Mouse (Mus musculus) lung, embryonic 16.5 days (tissue): ENCODE measurements around the gene Ptcd3. TPM values are rescaled to one million over a fixed set of nuclear protein-coding genes. Genes with fewer than 3 reads are reported as not detected.
"Not testable (repeated sequence)": the region's sequence is repeated elsewhere in the genome, so short reads cannot be mapped to it uniquely, and the experiment has no call there.

Experiments used
- ATAC-seq: fragments of 200-750 bp; cut with Nextera tagmentation; 2 replicates; pipeline ENCODE4 v1.8.0; 2017; ENCODE audit warnings: low read depth, mild to moderate bottlenecking, moderate library complexity
- H3K27ac ChIP-seq: fragments of 300-500 bp; sonication (generic); 2 replicates; pipeline ENCODE4 v1.5.1; 2014; ENCODE audit warnings: mild to moderate bottlenecking, control low read depth, low read length
- H3K27me3 ChIP-seq: fragments of 300-500 bp; sonication (generic); 2 replicates; pipeline ENCODE4 v1.6.1; 2014; ENCODE audit warnings: low read depth, low read length, mixed read lengths; ENCODE audit not compliant: control insufficient read depth, insufficient read depth
- H3K36me3 ChIP-seq: fragments of 300-500 bp; sonication (generic); 2 replicates; pipeline ENCODE4 v1.6.1; 2014; ENCODE audit warnings: low read length; ENCODE audit not compliant: control insufficient read depth, insufficient read depth
- H3K4me1 ChIP-seq: fragments of 300-500 bp; sonication (generic); replicated peaks from 2 replicates; pipeline ENCODE4 v1.6.1; 2014; ENCODE audit warnings: low read length, mixed read lengths; ENCODE audit not compliant: control insufficient read depth, insufficient read depth
- H3K4me2 ChIP-seq: fragments of 300-500 bp; sonication (generic); 2 replicates; pipeline ENCODE4 v1.6.1; 2014; ENCODE audit warnings: low read depth, low read length, control low read depth
- H3K4me3 ChIP-seq: fragments of 300-500 bp; sonication (generic); 2 replicates; pipeline ENCODE4 v1.5.1; 2014; ENCODE audit warnings: mild to moderate bottlenecking, low read length, control low read depth
- H3K9ac ChIP-seq: fragments of 300-500 bp; sonication (generic); 2 replicates; pipeline ENCODE4 v1.6.1; 2014; ENCODE audit warnings: low read length, control low read depth
- H3K9me3 ChIP-seq: fragments of 300-500 bp; sonication (generic); 2 replicates; pipeline ENCODE4 v1.6.1; 2016; ENCODE audit warnings: low read length; ENCODE audit not compliant: control insufficient read depth
- WGBS: fragments of 180-500 bp; shearing (Covaris S2); extraction: QIAGEN DNeasy Blood & Tissue Kit; methylation state at CpG from one replicate; pipeline ENCODE4 v1.1.7; 2014; 5-methylcytosine and 5-hydroxymethylcytosine counted together
- polyA plus RNA-seq: library from polyadenylated mRNA; unstranded; fragments of >200 nt; fragmentation: Nextera tagmentation; extraction: Ambion mirVana; gene quantifications from 2 replicates; pipeline ENCODE4 v1.2.1, GENCODE M21; 2015

Ptcd3 gene
- polyA plus RNA-seq, 1 experiment from 2014 or later = 85.5 TPM

GRCm38 (mm10) chr6:71932347-71932746, 23.8 kb upstream of the Ptcd3 start:
- Histone ChIP-seq H3K4me2 (no peak overlapping the region), H3K9me3 (no peaks in the 10 kb centered on the region), H3K4me1 (no peaks in the 10 kb centered on the region), H3K27me3 (no peaks in the 10 kb centered on the region), H3K9ac (no peak overlapping the region), H3K36me3 (peaks cover 32% of the 10 kb centered on the region), H3K27ac (no peak overlapping the region), H3K4me3 (no peak overlapping the region)
- 68% methylated on average over 5 of the region's 5 CpGs for WGBS
- ATAC-seq = no peak

- WGBS = 58% methylated on average over 12 of the region's 12 CpGs
- Histone ChIP-seq H3K27ac (no peak overlapping the region), H3K9me3 (no peaks in the 10 kb centered on the region), H3K4me2 (no peak overlapping the region), H3K4me3 (no peak overlapping the region), H3K4me1 (no peaks in the 10 kb centered on the region), H3K27me3 (no peaks in the 10 kb centered on the region), H3K9ac (no peak overlapping the region), H3K36me3 (peaks cover 28% of the 10 kb centered on the region)
- ATAC-seq = 0 out of 2 replicates have a peak, but pooled peaks have one; percentile 24
These were observed 22.4 kb upstream of the Ptcd3 start for GRCm38 (mm10) chr6:71930830-71931437.

- no peaks in the 10 kb centered on the region for H3K9me3 ChIP-seq
- no peak for ATAC-seq
- H3K36me3 ChIP-seq = peaks cover 33% of the 10 kb centered on the region
- H3K4me2 ChIP-seq = no peak overlapping the region
- H3K4me3 ChIP-seq = no peak overlapping the region
- no peak overlapping the region for H3K9ac ChIP-seq
- 88% methylated on average over 10 of the region's 10 CpGs for WGBS
- no peaks in the 10 kb centered on the region for H3K27me3 ChIP-seq
- no peak overlapping the region for H3K27ac ChIP-seq
- no peaks in the 10 kb centered on the region for H3K4me1 ChIP-seq
These were observed 21.5 kb upstream of the Ptcd3 start for GRCm38 (mm10) chr6:71930053-71930452.

- H3K4me1 ChIP-seq = no peaks in the 10 kb centered on the region
- H3K4me2 ChIP-seq = no peak overlapping the region
- H3K9me3 ChIP-seq = no peaks in the 10 kb centered on the region
- peaks cover 37% of the 10 kb centered on the region for H3K36me3 ChIP-seq
- H3K27ac ChIP-seq = no peak overlapping the region
- no peak overlapping the region for H3K9ac ChIP-seq
- no peak overlapping the region for H3K4me3 ChIP-seq
- no peak for ATAC-seq
- no peaks in the 10 kb centered on the region for H3K27me3 ChIP-seq
These were observed 19.4 kb upstream of the Ptcd3 start for GRCm38 (mm10) chr6:71927911-71928310.

- H3K9me3 ChIP-seq, H3K27me3 ChIP-seq, H3K4me1 ChIP-seq, H3K9ac ChIP-seq, H3K27ac ChIP-seq, H3K4me2 ChIP-seq, ATAC-seq, H3K4me3 ChIP-seq: not testable (repeated sequence)
- H3K36me3 ChIP-seq = peaks cover 42% of the 10 kb centered on the region
- 83% methylated on average over 5 of the region's 5 CpGs for WGBS
These were observed 16.7 kb upstream of the Ptcd3 start for GRCm38 (mm10) chr6:71925233-71925632.

GRCm38 (mm10) chr6:71920752-71921151, 12.2 kb upstream of the Ptcd3 start:
- Histone ChIP-seq H3K4me1 (no peaks in the 10 kb centered on the region), H3K4me2 (no peak overlapping the region), H3K9ac (no peak overlapping the region), H3K36me3 (peaks cover 36% of the 10 kb centered on the region), H3K4me3 (no peak overlapping the region), H3K9me3 (no peaks in the 10 kb centered on the region), H3K27ac (no peak overlapping the region), H3K27me3 (no peaks in the 10 kb centered on the region)
- no peak for ATAC-seq
- 92% methylated on average over 7 of the region's 7 CpGs for WGBS

GRCm38 (mm10) chr6:71911686-71912450, 3.3 kb upstream of the Ptcd3 start:
- 50% methylated on average over 5 of the region's 5 CpGs for WGBS
- Histone ChIP-seq H3K36me3 (0 out of 2 replicates have a peak, but pooled peaks cover 2% of the 10 kb centered on the region), H3K27ac (no peak overlapping the region), H3K9me3 (no peaks in the 10 kb centered on the region), H3K4me2 (no peak overlapping the region), H3K4me1 (peaks cover 8% of the 10 kb centered on the region), H3K27me3 (no peaks in the 10 kb centered on the region), H3K4me3 (no peak overlapping the region), H3K9ac (no peak overlapping the region)
- ATAC-seq = no peak

- H3K4me1 ChIP-seq = peaks cover 8% of the 10 kb centered on the region
- no peak for ATAC-seq
- no peak overlapping the region; the same call in 1 of the 2 replicates for H3K9ac ChIP-seq
- H3K4me2 ChIP-seq = peak overlapping the region; percentile 57
- H3K27ac ChIP-seq = no peak overlapping the region
- no peaks in the 10 kb centered on the region for H3K27me3 ChIP-seq
- no peaks in the 10 kb centered on the region for H3K9me3 ChIP-seq
- WGBS = 66% methylated on average over 6 of the region's 6 CpGs
- peak overlapping the region; percentile 80 for H3K4me3 ChIP-seq
- peaks cover 5% of the 10 kb centered on the region; the same call in 1 of the 2 replicates for H3K36me3 ChIP-seq
These were observed 1.3 kb upstream of the Ptcd3 start for GRCm38 (mm10) chr6:71909840-71910239.

- ATAC-seq = 0 out of 2 replicates have a peak, but pooled peaks have one; percentile 14
These were observed 834 bp upstream of the Ptcd3 start for GRCm38 (mm10) chr6:71909384-71909783.

More at GRCm38 (mm10) chr6:71909384-71909783, 834 bp upstream of the Ptcd3 start:
- Histone ChIP-seq H3K4me2 (peak overlapping the region; percentile 57), H3K4me3 (peak overlapping the region; percentile 80), H3K9ac (peak overlapping the region; percentile 70), H3K4me1 (peaks cover 8% of the 10 kb centered on the region), H3K27ac (no peak overlapping the region; the same call in 1 of the 2 replicates), H3K9me3 (no peaks in the 10 kb centered on the region), H3K27me3 (no peaks in the 10 kb centered on the region), H3K36me3 (peaks cover 9% of the 10 kb centered on the region; the same call in 1 of the 2 replicates)
- 15% methylated on average over 10 of the region's 10 CpGs for WGBS
